In genomic region chr13:78121991-78122390, GRCm38 (mm10) we compare ENCODE assay signal across 15 mouse cellular contexts.
"Had no signal": no experiment of that assay in that cellular context is flagged by ENCODE, and none has a peak within 500 bp of the region (broad histone marks: within the 10 kb centered on the region; RNA-seq: fewer than 3 reads in every experiment).

No protein-coding gene starts in this region.

- H3K27me3 ChIP-seq: liver, embryonic 12.5 days; megakaryocyte, embryonic 14.5 days; midbrain, embryonic 13.5 days; midbrain, embryonic 15.5 days; neural tube, embryonic 12.5 days; stomach, embryonic 15.5 days had no signal

- H3K4me2 ChIP-seq: liver, embryonic 12.5 days; lung, embryonic 14.5 days; midbrain, embryonic 11.5 days; midbrain, embryonic 13.5 days; midbrain, embryonic 15.5 days; neural tube, embryonic 12.5 days; stomach, embryonic 15.5 days had no signal

- DNase-seq: lung, embryonic 14.5 days; right cerebral cortex, postnatal 14 days; thymus, adult 2 months; thymus, postnatal 25 days; thymus, postnatal 4 days had no signal

- H3K4me1 ChIP-seq: liver, embryonic 12.5 days; megakaryocyte, embryonic 14.5 days; midbrain, embryonic 13.5 days; midbrain, embryonic 15.5 days; neural tube, embryonic 12.5 days; stomach, embryonic 15.5 days had no signal

- H3K27ac ChIP-seq: liver, embryonic 12.5 days; liver, embryonic 14.5 days; macrophage; midbrain, embryonic 13.5 days; midbrain, embryonic 15.5 days; neural tube, embryonic 12.5 days; stomach, embryonic 15.5 days; stomach, postnatal 0 days had no signal

- ATAC-seq: liver, embryonic 12.5 days; midbrain, embryonic 13.5 days; midbrain, embryonic 15.5 days had no signal

- H3K9ac ChIP-seq: liver, embryonic 12.5 days; liver, embryonic 14.5 days; lung, embryonic 14.5 days; midbrain, embryonic 13.5 days; midbrain, embryonic 15.5 days; neural tube, embryonic 12.5 days; stomach, embryonic 15.5 days had no signal

- H3K9me3 ChIP-seq: liver, embryonic 12.5 days; midbrain, embryonic 13.5 days; midbrain, embryonic 15.5 days; neural tube, embryonic 12.5 days; stomach, embryonic 15.5 days had no signal

- H3K4me3 ChIP-seq: liver, embryonic 12.5 days; megakaryocyte, embryonic 14.5 days; midbrain, embryonic 13.5 days; midbrain, embryonic 15.5 days; neural tube, embryonic 12.5 days; stomach, embryonic 15.5 days had no signal

- H3K36me3 ChIP-seq: liver, embryonic 12.5 days; midbrain, embryonic 13.5 days; midbrain, embryonic 15.5 days; neural tube, embryonic 12.5 days; stomach, embryonic 15.5 days had no signal
